Mouse (Mus musculus) 416B (cell line): ENCODE measurements around the gene Rbm33.

Source experiments
- DNase-seq: peaks from one replicate; pipeline ENCODE4 v3.0.0; 2011; ENCODE audit warnings: low read depth

The Rbm33 gene

DNA sequence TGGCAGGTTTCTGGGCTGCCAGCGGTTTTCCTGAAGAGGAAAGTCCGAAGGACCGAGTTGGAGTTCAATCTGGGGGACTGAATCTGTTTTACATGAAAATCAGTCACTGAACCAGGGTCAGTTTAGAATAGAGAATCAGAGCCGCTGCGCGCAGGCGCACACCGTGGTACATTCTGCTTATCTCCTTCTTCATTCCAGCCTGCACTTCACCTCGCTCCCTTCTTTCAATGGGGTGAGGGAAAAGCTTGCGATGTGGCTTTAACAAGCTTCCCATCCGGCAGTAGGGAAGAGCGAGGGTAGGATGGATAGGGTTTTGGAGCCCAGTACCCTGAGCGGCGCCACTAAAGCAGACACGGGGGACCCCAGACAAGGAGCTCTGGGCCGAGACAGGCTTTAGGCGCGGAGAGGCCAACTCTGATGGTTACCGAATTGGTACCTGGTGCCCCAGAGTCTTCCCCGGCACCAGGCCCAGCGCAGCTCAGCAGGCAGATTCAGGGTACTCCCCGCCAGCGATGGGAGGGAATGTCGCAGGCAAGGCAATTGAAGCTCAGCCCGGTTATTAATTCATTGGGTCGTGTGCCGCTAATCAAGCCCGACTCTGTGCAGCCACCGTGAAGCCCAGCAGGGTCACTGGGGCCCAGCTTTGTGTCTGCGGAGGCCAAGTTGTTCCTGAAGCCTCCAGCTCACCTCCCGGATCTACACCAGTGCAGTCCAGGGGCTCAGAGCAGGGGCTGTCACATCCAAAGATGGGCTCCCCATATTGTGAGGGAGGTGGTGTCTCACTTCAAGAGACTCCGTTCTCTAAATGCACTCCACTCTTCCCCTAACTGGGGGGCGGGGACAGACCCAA is 146.0 kb downstream of the Rbm33 start:
- DNase-seq = no peak

DNA sequence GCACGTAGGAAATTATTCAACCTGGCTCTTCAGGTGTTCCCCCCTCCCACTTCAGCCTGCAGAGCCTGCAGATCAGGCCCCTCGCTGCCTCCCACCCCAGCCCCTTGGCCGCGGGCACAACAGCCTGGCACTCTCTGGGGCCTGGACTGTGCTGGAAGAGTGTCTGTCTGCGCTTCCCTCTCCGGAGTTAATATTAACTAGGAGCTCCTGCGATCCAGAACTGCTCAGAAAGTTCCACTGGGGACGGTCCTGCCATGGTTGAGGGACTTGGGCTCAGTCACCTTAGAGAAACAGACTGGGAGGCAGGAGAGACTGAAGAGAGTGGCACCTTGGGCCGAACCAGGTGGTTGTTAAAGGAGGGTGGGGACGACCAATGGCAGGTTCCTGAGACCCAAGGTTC is 146.7 kb downstream of the Rbm33 start:
- no peak for DNase-seq

DNA sequence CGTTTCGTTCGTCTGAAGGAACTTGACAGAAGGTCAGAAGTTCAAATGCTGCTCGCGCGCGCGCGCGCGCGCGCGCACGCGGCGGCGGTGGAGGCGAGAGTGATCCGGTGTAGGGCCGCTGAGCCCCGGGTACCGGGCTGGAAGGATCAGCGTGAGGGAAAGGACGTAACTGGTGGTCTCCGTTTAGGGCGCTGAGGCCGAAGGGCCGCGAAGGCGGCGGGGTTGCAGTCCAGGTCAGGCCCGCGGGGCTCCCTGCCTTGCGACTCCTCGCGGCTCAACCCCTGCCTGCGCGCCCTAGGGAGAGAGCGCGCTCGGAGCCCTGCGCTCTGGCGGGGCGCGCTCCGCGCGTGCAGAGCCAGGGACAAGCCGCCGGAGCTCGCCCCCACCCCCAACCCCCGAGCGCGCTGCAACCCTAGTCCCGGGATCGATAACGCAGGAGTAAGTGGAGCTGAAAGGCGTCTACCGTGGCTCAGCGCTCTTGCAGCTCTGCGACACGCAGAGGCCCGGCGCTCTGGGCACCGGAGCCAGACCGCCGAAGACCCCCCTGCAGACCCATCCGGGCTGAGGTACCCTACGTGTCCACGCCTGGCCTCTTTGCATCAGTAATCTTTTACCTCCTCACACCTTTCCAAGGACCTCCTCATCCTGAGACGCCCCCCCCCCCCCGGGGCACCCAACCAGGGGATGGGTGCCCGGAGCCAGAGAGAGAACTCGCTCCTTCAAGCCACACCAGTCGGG is 147.6 kb downstream of the Rbm33 start:
- no peak for DNase-seq

DNA sequence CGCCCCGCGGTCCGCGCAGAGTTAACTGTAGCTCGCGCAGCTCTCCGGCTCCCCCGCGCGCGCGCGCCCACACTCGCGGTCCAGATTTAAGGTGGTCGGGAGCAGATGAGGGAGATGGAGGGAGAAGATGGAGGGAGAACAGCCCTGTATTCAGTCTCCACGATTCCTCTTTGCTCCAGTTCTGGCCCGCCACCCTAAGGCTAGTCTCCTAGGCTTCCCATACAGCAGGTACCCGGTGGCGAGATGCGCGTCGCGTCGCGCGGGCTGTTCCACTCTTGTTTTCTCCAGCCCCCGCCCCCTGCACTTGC is 148.1 kb downstream of the Rbm33 start:
- DNase-seq = no peak

DNA sequence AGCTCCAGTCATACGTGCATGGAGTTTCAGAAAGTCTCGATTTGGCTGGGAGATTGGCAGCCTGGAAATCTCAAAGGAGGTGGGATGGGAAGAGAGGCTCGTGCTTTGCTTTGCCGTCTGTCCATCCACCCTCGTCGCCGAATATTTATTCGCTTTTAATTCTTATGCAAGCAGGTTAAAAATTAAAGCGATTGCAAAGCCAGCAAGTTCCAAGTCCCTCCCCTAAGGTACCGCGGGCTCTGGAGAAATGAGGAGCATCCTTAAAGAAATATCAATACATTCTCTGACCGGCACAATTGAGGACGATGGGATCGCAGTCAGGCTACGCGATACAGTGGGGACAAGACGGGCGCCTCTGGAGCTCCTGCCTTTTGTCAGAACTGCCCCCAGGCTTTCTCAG is 148.6 kb downstream of the Rbm33 start:
- DNase-seq = no peak

DNA sequence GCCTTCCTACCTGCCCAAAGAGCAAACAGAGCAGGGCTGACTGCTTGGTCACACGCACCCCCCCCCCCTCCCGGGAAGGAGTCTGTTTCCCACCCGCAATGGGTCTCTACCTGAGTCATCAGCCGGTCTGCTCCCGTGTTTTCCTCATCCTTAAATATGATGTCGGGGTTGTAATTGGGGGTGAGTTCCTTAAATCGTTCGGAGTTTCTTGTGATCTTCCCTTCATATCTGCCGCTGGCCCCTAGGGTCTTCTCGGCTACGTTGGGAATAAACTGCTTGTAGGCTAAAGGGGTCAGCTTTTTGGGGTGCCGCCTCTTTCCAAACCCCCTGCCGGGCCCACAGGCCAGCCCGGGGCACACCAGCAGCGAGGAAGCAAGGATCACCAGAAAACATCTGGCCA is 149.4 kb downstream of the Rbm33 start:
- no peak for DNase-seq

DNA sequence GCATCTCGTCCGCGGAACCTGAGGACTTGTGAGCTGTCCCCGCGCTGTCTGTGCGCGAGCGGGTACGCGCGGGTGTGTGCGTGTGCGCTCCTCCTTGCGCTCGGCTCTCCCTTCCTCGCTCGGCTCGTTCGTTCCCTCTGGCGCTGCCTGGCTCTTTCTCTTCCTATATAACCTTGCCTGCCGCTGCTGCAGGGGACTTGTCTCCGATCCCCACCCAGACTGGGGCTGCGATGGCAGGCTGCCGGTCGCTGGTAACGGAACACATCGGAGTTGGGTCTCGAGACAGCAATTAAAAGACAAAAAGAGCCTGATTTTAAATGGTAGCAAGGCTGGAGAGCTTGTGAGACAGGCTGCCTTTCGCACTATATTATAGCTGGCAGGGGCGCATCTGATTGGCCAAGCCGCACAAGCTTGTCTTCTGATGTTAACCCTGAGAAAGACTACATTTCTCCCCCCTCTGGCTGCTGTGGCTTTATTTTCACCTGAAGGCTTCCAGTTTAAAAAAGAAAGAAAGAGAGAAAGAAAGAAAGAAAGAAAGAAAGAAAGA is 149.9 kb downstream of the Rbm33 start, which contains the start of gene Shh:
Shh (minus strand) TSS at position 497 of the 547 bp plus-strand sequence.
- DNase-seq = no peak
